Mouse (Mus musculus) kidney, embryonic 15.5 days (tissue): ENCODE measurements around the gene Clcn6. TPM values are rescaled to one million over a fixed set of nuclear protein-coding genes. Genes with fewer than 3 reads are reported as not detected.

Experiments
- ATAC-seq: fragments of 200-750 bp; cut with Nextera tagmentation; replicated peaks from 2 replicates; pipeline ENCODE4 v1.8.0; 2017; ENCODE audit warnings: moderate TSS enrichment; ENCODE audit not compliant: low FRiP score
- H3K27ac ChIP-seq: fragments of 300-500 bp; sonication (generic); 2 replicates; pipeline ENCODE4 v1.5.1; 2015; ENCODE audit warnings: mild to moderate bottlenecking, inconsistent platforms
- H3K27me3 ChIP-seq: fragments of 300-500 bp; sonication (generic); 2 replicates; pipeline ENCODE4 v1.6.1; 2015; ENCODE audit warnings: inconsistent platforms
- H3K36me3 ChIP-seq: fragments of 300-500 bp; sonication (generic); 2 replicates; pipeline ENCODE4 v1.6.1; 2015; ENCODE audit warnings: inconsistent platforms
- H3K4me1 ChIP-seq: fragments of 300-500 bp; sonication (generic); 2 replicates; pipeline ENCODE4 v1.6.1; 2015; ENCODE audit warnings: inconsistent platforms
- H3K4me2 ChIP-seq: fragments of 300-500 bp; sonication (generic); 2 replicates; pipeline ENCODE4 v1.6.1; 2015; ENCODE audit warnings: moderate library complexity, mild to moderate bottlenecking, inconsistent platforms
- H3K4me3 ChIP-seq: fragments of 300-500 bp; sonication (generic); replicated peaks from 2 replicates; pipeline ENCODE4 v1.5.1; 2015; ENCODE audit warnings: mild to moderate bottlenecking, inconsistent platforms
- H3K9ac ChIP-seq: fragments of 300-500 bp; sonication (generic); 2 replicates; pipeline ENCODE4 v1.6.1; 2015; ENCODE audit warnings: mild to moderate bottlenecking, inconsistent platforms
- H3K9me3 ChIP-seq: fragments of 300-500 bp; sonication (generic); replicated peaks from 2 replicates; pipeline ENCODE4 v1.6.1; 2016; ENCODE audit warnings: inconsistent platforms
- WGBS: fragments of 180-500 bp; shearing (Covaris S2); methylation state at CpG from one replicate; pipeline ENCODE4 v1.1.7; 2015; ENCODE audit warnings: mixed read lengths; 5-methylcytosine and 5-hydroxymethylcytosine counted together
- polyA plus RNA-seq: library from polyadenylated mRNA; unstranded; fragments of >200 nt; fragmentation: Nextera tagmentation; extraction: Ambion mirVana; gene quantifications from 2 replicates; pipeline ENCODE4 v1.2.1, GENCODE M21; 2015

The Clcn6 gene
- polyA plus RNA-seq, 1 experiment from 2014 or later, result 6.4 TPM

DNA sequence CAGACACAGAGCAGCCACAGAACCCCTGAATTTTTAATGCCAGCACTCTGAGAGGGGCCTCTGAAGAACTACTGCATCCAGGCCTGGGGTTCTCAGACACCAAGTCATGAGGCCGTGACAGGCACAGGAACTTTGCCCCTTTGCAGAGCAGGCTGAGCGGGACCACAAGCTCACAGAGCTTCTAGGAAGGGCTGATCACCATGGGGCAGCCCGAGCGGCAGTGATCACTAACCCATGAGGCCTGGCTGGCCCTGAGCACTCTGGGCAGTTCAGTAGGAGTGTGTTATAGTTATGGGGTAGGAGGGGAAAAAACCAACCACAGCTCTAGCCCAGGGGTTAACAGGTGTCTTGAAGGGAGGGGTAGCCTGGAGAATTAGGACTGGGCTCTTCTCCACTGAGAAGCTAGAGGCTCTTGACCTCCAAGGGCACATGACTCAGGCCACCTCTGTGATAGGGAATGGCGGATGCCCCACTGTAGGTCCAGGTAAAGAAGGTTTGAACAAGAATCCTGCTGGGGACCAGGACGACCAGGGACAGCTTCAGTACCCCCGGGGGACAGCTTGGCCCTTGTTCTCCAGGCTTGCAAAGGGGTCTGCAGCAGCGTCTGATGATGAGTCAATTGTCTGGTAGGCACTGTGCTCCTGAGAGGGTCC, 41.4 kb upstream of the Clcn6 start:
- Histone ChIP-seq H3K9ac (no peak overlapping the region), H3K4me3 (no peak overlapping the region), H3K9me3 (no peaks in the 10 kb centered on the region), H3K4me2 (no peak overlapping the region), H3K36me3 (peaks cover 26% of the 10 kb centered on the region), H3K27ac (no peak overlapping the region), H3K27me3 (no peaks in the 10 kb centered on the region), H3K4me1 (peaks cover 31% of the 10 kb centered on the region)
- ATAC-seq, result no peak
- 84% methylated on average over 8 of the region's 8 CpGs for WGBS

DNA sequence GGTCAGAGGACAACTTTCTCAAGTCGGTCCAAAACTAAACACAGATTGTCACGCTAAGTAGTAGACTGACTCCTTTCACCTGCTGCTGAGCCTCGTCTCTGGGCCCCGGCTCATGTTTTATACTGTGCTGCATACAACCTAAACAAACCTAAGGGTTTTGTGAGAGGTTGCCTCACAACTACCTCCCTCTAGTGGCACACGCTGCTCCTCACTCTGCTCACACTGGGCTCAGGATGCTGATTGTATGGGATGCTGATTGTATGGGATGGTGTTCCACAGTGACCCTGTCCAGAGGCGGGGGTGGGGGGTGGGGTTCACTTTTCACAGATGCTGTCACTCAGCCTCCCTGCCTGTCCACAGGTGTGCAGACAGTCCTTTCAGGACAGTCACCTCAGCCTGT, 40.6 kb upstream of the Clcn6 start:
- no peak for ATAC-seq
- Histone ChIP-seq H3K36me3 (peaks cover 26% of the 10 kb centered on the region), H3K9me3 (no peaks in the 10 kb centered on the region), H3K27me3 (no peaks in the 10 kb centered on the region), H3K4me1 (peaks cover 25% of the 10 kb centered on the region), H3K27ac (no peak overlapping the region), H3K4me2 (no peak overlapping the region), H3K4me3 (no peak overlapping the region), H3K9ac (no peak overlapping the region)
- 67% methylated on average over 6 of the region's 6 CpGs for WGBS

DNA sequence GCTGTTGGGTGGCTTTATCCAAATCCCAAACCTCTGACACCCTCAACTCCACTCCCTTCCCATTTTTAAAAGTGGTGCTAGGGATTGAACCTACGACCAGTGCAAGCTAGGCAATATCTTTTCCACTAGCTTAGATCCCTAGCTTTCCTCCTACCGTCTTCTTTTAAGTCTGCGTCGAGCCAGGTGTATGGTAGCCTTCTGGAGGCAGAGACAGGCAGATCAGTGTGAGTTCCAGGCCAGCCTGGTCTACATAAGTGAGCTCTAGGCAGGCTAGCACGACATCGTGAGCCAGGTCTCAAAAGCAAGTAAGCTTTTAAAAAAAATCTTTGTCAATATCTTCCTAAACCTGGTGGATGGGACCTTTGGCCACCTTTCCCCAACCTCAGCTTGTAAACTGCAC, 37.3 kb upstream of the Clcn6 start:
- WGBS, result 88% methylated on average over 6 of the region's 6 CpGs
- Histone ChIP-seq H3K9me3 (no peaks in the 10 kb centered on the region), H3K27ac (no peak overlapping the region), H3K9ac (no peak overlapping the region), H3K4me1 (peaks cover 10% of the 10 kb centered on the region; the same call in 1 of the 2 replicates), H3K4me2 (no peak overlapping the region), H3K27me3 (no peaks in the 10 kb centered on the region), H3K4me3 (no peak overlapping the region), H3K36me3 (peaks cover 15% of the 10 kb centered on the region)
- no peak for ATAC-seq

DNA sequence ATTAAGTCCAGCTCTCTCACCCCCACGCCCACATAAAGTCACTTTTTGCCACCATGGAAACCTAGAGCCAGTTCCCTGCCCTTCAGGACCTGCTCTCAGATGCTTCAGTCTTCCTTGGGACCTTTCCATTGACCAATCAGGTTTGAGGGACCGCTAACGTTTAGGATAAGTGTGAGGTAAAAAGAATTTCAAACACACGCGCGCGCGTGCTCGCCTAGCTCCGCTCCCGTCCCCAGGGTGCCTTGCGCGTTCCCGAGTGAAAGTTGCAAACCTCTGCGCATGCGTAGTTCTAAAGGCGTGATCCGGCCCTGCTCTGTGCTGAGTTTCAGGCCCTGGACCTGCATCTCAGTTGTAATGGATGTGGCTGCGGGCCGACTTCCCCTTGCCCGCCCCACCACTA, 36.6 kb upstream of the Clcn6 start:
- 39% methylated on average over 21 of the region's 21 CpGs for WGBS
- Histone ChIP-seq H3K9me3 (no peaks in the 10 kb centered on the region), H3K4me1 (peaks cover 15% of the 10 kb centered on the region; the same call in 1 of the 2 replicates), H3K4me3 (peak overlapping the region; percentile 38), H3K36me3 (peaks cover 9% of the 10 kb centered on the region), H3K27ac (peak overlapping the region; percentile 9; the same call in 1 of the 2 replicates), H3K4me2 (peak overlapping the region; percentile 61), H3K9ac (no peak overlapping the region; the same call in 1 of the 2 replicates), H3K27me3 (no peaks in the 10 kb centered on the region)
- ATAC-seq, result 0 out of 2 replicates have a peak, but pooled peaks have one; percentile 31

DNA sequence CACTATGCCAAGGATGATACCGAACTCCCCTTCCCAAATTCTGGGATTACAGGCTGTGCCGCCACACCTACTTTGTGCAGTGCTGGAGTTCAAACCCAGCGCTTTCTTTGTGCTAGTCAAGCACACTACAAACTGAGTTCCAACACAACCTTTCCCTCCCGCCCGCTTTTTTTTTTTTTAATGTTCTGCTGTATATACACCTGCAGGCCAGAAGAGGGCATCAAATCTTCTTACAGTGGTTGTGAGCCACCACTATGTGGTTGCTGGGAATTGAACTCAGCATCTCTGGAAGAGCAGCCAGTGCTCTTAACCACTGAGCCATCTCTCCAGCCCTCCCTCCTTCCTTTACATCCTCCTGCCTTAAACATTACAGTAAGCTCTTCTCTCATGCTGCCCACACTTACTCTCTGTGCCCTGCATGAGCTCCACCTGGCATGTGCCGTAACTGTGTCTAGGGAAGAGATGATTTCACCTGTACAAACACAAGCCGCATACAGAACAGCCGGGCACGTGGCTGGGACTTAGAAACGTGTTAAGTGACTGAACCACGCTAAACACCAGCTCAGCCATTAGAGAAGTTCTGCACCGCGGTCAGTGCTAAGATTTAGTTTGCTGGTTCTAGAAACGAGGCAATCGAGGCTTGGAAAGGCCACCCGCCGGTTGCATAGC, 36.0 kb upstream of the Clcn6 start:
- Histone ChIP-seq H3K9me3 (no peaks in the 10 kb centered on the region), H3K27ac (peak overlapping the region; percentile 9; the same call in 1 of the 2 replicates), H3K9ac (no peak overlapping the region), H3K4me3 (peak overlapping the region; percentile 38), H3K4me2 (peak overlapping the region; percentile 61), H3K27me3 (no peaks in the 10 kb centered on the region), H3K4me1 (peaks cover 15% of the 10 kb centered on the region; the same call in 1 of the 2 replicates), H3K36me3 (peaks cover 3% of the 10 kb centered on the region)
- ATAC-seq, result no peak
- 49% methylated on average over 17 of the region's 17 CpGs for WGBS

DNA sequence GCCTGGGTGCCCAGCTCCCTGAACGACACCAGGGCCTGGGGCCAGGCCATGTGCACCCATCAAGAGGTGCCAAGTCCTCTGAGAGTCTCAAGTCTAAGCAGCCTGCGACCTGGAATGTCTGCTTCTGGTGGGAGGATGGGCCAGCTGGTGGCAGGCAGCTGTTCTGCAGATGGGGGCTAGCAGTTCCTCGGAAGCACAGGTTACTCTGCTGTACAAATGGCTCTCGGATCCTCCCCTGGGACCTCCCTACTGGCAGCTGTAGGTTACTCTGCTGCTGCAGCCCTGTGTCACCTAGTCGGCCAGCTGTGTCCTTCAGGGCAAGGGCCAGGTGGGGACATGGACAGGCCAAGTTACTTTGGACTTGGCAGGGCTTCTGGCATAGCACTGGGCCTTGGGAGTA, 32.9 kb upstream of the Clcn6 start:
- H3K9me3 ChIP-seq, result no peaks in the 10 kb centered on the region
- 37% methylated on average over 5 of the region's 5 CpGs for WGBS
- H3K27me3 ChIP-seq, result no peaks in the 10 kb centered on the region
- H3K4me3 ChIP-seq, result no peak overlapping the region
- no peak overlapping the region for H3K9ac ChIP-seq
- no peak overlapping the region for H3K4me2 ChIP-seq
- H3K36me3 ChIP-seq, result no peaks in the 10 kb centered on the region
- H3K4me1 ChIP-seq, result peaks cover 25% of the 10 kb centered on the region
- H3K27ac ChIP-seq, result no peak overlapping the region
- ATAC-seq, result no peak

DNA sequence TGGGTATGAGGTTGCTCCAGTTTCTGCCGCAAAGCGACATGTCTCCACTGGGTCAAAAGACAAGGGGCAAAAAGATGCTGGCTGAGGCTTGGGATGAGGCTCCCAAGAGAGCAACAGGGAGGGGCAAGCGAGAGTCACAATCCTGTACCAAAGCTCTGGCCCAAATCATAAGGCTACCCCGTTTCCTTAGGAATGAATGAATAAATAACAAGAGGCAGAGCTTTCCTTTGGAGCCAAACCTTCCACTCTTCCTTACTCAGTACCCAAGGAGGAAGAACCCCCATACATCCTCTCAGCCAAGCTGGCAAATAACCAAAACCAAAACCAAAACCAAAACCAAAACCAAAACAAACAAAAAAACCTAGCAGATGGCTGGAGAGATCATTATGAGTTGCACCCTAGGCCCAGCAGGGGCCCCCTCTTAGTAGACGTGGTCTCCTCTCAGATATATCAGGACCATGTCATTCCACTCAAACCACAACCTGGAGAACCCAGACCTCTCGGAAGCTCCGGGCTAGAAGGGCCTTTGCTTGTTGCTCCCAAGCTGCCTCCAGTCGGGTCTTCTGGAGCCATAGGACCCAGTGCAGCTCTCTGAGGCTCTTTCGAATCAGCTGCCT, 31.1 kb upstream of the Clcn6 start:
- no peak for ATAC-seq
- 86% methylated on average over 9 of the region's 9 CpGs for WGBS

DNA sequence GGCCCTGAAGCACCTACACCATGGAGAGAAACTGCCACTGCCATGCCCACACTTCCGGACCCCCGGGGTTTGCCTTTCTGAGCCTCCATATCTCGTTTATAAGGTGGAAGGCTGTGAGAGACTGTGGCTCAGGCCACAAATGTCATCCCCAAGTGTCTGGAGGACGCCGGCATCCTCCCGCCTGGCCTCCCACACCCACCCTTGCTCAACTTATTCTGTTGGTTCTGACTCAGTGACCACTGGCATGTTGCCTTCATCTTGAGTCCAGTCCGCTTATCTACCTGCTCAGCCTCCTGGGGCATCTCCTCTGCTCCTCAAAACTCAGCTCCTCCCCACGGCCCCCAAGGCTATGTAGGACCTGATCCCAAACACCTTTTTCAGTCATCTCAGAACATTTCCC, 28.7 kb upstream of the Clcn6 start:
- Histone ChIP-seq H3K4me1 (peaks cover 33% of the 10 kb centered on the region), H3K27me3 (no peaks in the 10 kb centered on the region), H3K4me2 (no peak overlapping the region), H3K4me3 (no peak overlapping the region), H3K36me3 (no peaks in the 10 kb centered on the region), H3K9ac (no peak overlapping the region), H3K27ac (no peak overlapping the region), H3K9me3 (no peaks in the 10 kb centered on the region)
- 77% methylated on average over 8 of the region's 8 CpGs for WGBS
- no peak for ATAC-seq

More for the DNA sequence above, 31.1 kb upstream of the Clcn6 start:
- Histone ChIP-seq H3K4me1 (peaks cover 33% of the 10 kb centered on the region), H3K9me3 (no peaks in the 10 kb centered on the region), H3K36me3 (no peaks in the 10 kb centered on the region), H3K27me3 (no peaks in the 10 kb centered on the region), H3K9ac (no peak overlapping the region), H3K4me2 (no peak overlapping the region), H3K27ac (no peak overlapping the region), H3K4me3 (no peak overlapping the region)

DNA sequence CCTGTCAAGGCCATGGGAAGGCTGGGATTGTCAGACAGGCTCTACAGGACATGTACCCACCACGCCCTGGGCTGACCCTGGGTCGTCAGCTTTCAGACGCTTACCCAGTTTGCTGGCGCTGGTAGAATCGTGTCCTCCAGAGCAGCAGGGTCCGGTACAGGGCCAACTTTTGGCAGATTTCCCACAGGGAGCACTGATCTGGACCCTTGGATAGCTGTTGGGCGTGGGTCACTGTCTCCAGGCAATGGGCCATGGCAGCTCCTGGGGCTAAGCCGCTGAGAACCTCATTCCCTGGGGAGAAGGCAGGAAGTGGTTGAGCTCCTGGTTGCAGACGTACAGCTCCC, 27.8 kb upstream of the Clcn6 start:
- H3K4me2 ChIP-seq, result 0 out of 2 replicates have a peak overlapping the region, but pooled peaks have one; percentile 5
- no peaks in the 10 kb centered on the region for H3K36me3 ChIP-seq
- WGBS, result 36% methylated on average over 9 of the region's 9 CpGs
- no peak overlapping the region for H3K4me3 ChIP-seq
- H3K4me1 ChIP-seq, result peaks cover 28% of the 10 kb centered on the region
- no peak overlapping the region for H3K9ac ChIP-seq
- H3K27me3 ChIP-seq, result no peaks in the 10 kb centered on the region
- ATAC-seq, result peak; percentile 59
- no peaks in the 10 kb centered on the region for H3K9me3 ChIP-seq
- H3K27ac ChIP-seq, result 0 out of 2 replicates have a peak overlapping the region, but pooled peaks have one; percentile 19

DNA sequence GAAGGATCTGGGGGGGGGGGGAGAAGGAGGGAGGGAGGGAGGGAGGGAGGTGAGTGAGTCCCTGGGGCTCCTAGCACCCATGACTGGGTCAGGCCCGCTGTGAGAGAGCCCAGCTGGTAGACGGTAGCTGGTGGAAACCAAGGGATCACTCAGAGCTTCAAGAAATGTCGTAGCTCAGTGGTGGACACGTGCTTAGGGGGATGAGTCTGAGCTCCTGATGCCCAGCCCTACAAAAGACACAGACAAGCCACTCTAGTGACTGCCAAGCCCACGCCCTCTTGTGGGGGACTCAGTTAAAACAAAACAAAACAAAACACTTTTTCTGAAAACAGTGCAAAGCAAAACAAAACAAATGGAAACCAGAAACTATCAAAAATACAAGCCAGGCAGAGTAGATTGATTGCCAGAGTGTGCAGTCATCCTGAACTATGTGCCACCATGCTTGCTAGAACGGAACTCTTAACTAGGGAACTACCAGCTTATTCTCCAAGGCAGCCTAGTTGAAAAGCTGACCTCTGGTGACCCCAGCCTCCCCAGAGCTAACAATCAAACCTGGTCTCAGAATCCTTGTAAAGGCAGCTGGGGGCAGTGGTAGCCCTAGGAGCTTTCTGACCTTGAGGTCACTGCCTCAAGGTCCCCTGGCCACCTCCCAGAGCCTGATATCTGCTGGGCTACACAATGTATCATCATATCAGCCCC, 27.2 kb upstream of the Clcn6 start:
- Histone ChIP-seq H3K27ac (0 out of 2 replicates have a peak overlapping the region, but pooled peaks have one; percentile 19), H3K4me2 (0 out of 2 replicates have a peak overlapping the region, but pooled peaks have one; percentile 5), H3K9me3 (no peaks in the 10 kb centered on the region), H3K9ac (no peak overlapping the region), H3K27me3 (no peaks in the 10 kb centered on the region), H3K4me1 (peaks cover 28% of the 10 kb centered on the region), H3K4me3 (no peak overlapping the region), H3K36me3 (no peaks in the 10 kb centered on the region)
- 31% methylated on average over 6 of the region's 6 CpGs for WGBS
- peak; percentile 47 for ATAC-seq

DNA sequence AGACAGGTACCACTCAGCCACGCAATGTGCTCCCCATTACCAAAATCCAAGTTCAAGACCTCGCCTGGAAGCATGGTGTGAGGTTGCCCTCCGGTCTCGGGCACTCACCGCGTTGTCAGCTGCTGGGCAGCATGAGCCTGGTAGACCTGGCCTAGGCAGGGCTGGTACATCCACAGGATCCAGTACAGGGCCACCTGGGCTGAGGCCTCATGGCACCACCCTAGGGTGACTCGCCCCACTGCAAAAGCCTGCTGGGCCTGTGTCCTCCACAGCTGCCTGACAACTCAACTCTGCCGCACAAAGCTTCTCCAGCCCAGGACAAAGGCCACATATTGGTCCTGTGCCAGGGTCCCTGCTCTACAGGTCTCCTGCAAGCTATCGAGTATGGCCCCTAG, 22.5 kb upstream of the Clcn6 start:
- H3K4me1 ChIP-seq, result peaks cover 18% of the 10 kb centered on the region
- H3K27ac ChIP-seq, result no peak overlapping the region
- H3K4me2 ChIP-seq, result no peak overlapping the region
- no peak overlapping the region for H3K4me3 ChIP-seq
- no peak overlapping the region for H3K9ac ChIP-seq
- no peak for ATAC-seq
- H3K27me3 ChIP-seq, result no peaks in the 10 kb centered on the region
- no peaks in the 10 kb centered on the region for H3K9me3 ChIP-seq
- peaks cover 29% of the 10 kb centered on the region for H3K36me3 ChIP-seq
- 84% methylated on average over 9 of the region's 9 CpGs for WGBS
